Comparison of ENCODE assay signal across 1 mouse cellular context in the genomic region with DNA sequence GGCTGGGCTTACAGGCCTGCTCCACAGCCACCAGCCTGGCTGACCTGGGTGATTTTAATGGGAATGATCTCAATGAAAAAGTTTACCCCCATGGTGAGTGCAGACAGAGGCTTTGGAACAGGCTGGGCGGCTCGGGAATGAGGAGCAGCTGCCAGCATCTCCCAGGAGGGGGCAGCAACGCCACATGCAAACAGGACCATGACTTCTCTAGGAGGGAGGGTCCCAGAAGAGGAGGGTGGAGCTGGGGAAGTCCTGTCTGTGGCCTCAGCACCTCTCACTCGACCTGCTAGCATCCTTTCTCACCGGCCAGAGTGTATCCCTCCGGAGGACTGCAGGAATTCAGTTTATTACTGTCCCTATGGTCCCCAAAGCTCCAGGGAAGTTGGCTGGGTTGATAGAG.
A peak's percentile ranks its signal among the peaks of the same experiment; 100 is the strongest.
TF ChIP-seq lines count a peak whose summit lies in the region.

No protein-coding gene starts in this region.

TF ChIP-seq in CH12.LX, 34 proteins besides CTCF, POLR2A, EP300 and RAD21 (continued from another document):
- TF ChIP-seq MAX (IDR thresholded peaks at IDR 0.05; ENCODE audit: low read length) (peak; percentile 19; the same call in 1 of the 2 replicates), ZC3H11A (IDR thresholded peaks at IDR 0.05; ENCODE audit: low read depth, low read length) (peak; percentile 99), CHD1 (IDR thresholded peaks at IDR 0.05; ENCODE audit: low read depth, low read length) (no peak), MEF2A (IDR thresholded peaks at IDR 0.05; ENCODE audit: borderline replicate concordance, low read depth, low read length) (peak; percentile 63), SMC3 (IDR thresholded peaks at IDR 0.05; ENCODE audit: low read depth, low read length) (peak; percentile 100)
